Mouse (Mus musculus): ENCODE data around the gene Rchy1. TPM values are rescaled to one million over a fixed set of nuclear protein-coding genes. Genes with fewer than 3 reads are reported as not detected.

Rchy1 gene
- polyA plus RNA-seq (2012; rRNA removed), result 51.3 and 55.1 TPM in 2 replicates

DNA sequence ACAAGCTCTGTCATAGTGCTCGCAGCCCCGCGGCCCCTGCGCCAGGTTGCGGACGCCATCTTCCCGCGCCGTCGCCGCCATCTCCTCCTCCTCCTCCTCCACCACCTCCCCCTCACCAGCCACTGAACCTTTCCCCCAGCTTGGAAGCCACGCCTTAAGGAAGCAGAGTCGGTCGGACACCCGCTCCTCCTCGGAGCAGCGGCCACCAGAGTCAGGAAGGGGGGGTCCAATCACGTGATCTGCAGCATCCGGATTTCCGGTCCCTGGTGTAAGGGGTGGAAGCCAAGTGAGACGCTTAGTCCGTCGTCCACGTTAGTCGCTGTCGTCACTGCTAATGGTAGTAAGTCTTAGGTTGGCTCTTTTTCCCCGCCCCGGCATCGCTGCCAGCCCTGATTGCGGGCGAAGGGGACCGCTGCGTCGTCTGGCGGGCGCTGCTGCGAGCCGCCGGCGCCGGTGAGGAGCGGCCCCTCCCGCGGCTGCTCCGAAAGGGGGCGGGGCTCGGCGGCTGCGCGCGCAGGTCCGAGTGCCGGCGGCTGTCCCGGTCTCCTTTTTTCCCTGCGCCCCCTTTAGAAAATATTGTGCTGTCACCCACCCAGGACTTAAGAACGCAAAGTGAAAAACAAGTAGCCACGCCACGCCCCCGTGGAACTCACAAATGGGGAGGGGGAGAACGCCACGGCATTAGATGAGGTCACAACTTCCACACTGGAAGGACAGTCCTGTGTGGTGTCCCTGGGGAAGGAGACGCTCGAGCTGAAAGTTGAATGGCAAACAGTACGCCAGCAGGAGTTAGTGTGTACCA, at the start of gene Rchy1:
TSS of gene Rchy1 (minus strand) at position 430 of the 802 bp plus-strand sequence.
- no peak for TF ChIP-seq CTCF (IDR thresholded peaks at IDR 0.05; ENCODE audit: borderline replicate concordance, insufficient read depth, low read depth, low read length)
- peak; percentile 71; the same call in 1 of the 2 replicates for TF ChIP-seq POLR2A (IDR thresholded peaks at IDR 0.05; ENCODE audit: borderline replicate concordance, insufficient read depth, low read length)
- peak within 1 kb of the TSS; percentile 100 for H3K4me3 ChIP-seq (replicated peaks; ENCODE audit: insufficient read depth, low read depth, low read length)
- under 1% methylated on average over 65 of the region's 65 CpGs for WGBS
- H3K27ac ChIP-seq (ENCODE audit: insufficient read depth, low read length), result peak within 1 kb of the TSS; percentile 97
- no peaks in the 10 kb centered on the region for H3K27me3 ChIP-seq (ENCODE audit: control insufficient read depth, insufficient read depth, low read length)
- DNase-seq, result peak; percentile 93 to 96
- H3K4me1 ChIP-seq (ENCODE audit: control insufficient read depth, insufficient read depth, low read length), result no peaks in the 10 kb centered on the region; the same call in 1 of the 2 replicates

DNA sequence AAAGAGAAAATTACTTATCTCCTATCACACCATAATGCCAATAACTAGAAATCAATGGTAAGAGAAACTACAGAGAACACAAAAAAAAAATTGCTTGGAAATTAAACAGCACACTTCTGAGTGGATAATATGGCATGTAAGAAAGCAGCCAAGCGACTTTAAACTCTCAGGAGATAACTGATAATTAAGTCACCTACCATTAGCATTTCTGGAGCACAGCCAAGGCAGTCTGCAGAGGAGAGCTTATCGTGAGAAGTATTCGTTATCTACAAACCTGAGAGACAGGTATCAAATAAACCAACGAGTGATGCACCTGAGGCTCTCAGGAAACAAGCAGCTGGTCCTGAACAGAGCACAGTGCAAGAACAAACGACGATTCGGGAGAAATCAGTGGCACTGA, 48.9 kb upstream of the Rchy1 start:
- H3K4me1 ChIP-seq (ENCODE audit: control insufficient read depth, insufficient read depth, low read length), result no peaks in the 10 kb centered on the region
- no peak overlapping the region for H3K4me3 ChIP-seq (replicated peaks; ENCODE audit: insufficient read depth, low read depth, low read length)
- H3K27me3 ChIP-seq (ENCODE audit: control insufficient read depth, insufficient read depth, low read length), result no peaks in the 10 kb centered on the region
- H3K27ac ChIP-seq (ENCODE audit: insufficient read depth, low read length), result no peak overlapping the region
- TF ChIP-seq CTCF (IDR thresholded peaks at IDR 0.05; ENCODE audit: borderline replicate concordance, insufficient read depth, low read depth, low read length) (no peak), POLR2A (IDR thresholded peaks at IDR 0.05; ENCODE audit: borderline replicate concordance, insufficient read depth, low read length) (no peak)
- 70% methylated on average over 7 of the region's 7 CpGs for WGBS
- no peak for DNase-seq

DNA sequence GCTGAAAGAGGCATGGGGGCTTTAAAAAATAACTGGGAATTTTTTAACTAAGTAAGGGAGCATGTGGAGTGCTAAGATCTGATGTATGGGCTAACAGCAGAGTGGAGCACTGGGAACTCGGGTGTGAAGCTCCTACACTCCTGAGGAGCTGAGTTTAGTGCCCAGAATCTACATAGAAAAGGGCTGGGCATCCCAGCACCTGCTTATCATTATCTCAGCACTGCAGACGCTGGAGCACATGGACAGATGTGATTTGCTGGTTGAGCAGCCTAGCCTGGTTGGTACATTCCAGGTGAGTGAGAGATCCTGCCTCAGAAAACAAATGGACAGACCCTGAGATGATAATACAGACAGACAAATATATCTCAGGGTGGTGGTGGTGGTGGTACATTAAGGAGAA, 47.0 kb upstream of the Rchy1 start:
- TF ChIP-seq POLR2A (IDR thresholded peaks at IDR 0.05; ENCODE audit: borderline replicate concordance, insufficient read depth, low read length) (no peak), CTCF (IDR thresholded peaks at IDR 0.05; ENCODE audit: borderline replicate concordance, insufficient read depth, low read depth, low read length) (no peak)
- no peak overlapping the region for H3K4me3 ChIP-seq (replicated peaks; ENCODE audit: insufficient read depth, low read depth, low read length)
- H3K4me1 ChIP-seq (ENCODE audit: control insufficient read depth, insufficient read depth, low read length), result no peaks in the 10 kb centered on the region
- 50% methylated on average over 2 of the region's 2 CpGs for WGBS
- DNase-seq, result no peak
- no peak overlapping the region for H3K27ac ChIP-seq (ENCODE audit: insufficient read depth, low read length)
- no peaks in the 10 kb centered on the region for H3K27me3 ChIP-seq (ENCODE audit: control insufficient read depth, insufficient read depth, low read length)

DNA sequence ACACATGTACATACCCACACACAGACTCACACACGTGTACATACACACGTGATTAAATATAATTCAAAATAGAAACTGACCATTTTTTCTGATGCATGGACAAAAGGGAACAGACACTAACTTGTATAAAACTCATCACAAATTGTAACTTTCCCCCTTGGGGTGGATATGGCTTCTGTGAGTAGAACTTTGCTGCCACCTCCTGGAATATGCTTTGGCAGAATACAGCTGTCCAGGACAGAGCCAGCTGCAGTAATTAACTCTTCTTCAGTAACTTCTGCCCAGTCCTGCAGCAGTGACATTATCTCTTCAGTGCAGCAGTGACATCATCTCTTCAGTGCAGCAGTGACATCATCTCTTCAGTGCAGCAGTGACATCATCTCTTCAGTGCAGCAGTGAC, 40.1 kb upstream of the Rchy1 start:
- TF ChIP-seq CTCF (IDR thresholded peaks at IDR 0.05; ENCODE audit: borderline replicate concordance, insufficient read depth, low read depth, low read length), result no peak
- no peak for TF ChIP-seq POLR2A (IDR thresholded peaks at IDR 0.05; ENCODE audit: borderline replicate concordance, insufficient read depth, low read length)
- DNase-seq, result no peak
- H3K27ac ChIP-seq (ENCODE audit: insufficient read depth, low read length), result no peak overlapping the region
- H3K4me1 ChIP-seq (ENCODE audit: control insufficient read depth, insufficient read depth, low read length), result no peaks in the 10 kb centered on the region
- no peaks in the 10 kb centered on the region for H3K27me3 ChIP-seq (ENCODE audit: control insufficient read depth, insufficient read depth, low read length)
- no peak overlapping the region for H3K4me3 ChIP-seq (replicated peaks; ENCODE audit: insufficient read depth, low read depth, low read length)
- WGBS, result 68% methylated on average over 2 of the region's 2 CpGs

DNA sequence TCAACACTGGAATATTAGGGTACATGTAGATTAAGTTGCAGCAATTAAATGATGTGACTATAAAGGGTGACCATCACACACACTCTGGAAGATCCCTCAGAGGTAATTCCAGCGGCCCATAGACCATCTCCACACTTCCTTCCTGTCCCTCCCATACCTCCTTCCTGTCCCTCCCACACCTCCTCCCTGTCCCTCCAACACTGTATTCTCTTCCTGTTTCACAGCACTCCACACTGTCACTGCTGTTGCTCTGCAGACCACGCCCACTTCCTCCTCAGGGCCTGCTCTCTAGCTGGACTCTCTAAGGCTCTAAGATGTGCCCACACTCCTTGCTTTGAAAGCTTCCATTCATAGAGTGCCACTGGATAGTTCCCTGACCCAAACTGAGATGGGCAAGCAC, 37.9 kb upstream of the Rchy1 start:
- no peaks in the 10 kb centered on the region for H3K4me1 ChIP-seq (ENCODE audit: control insufficient read depth, insufficient read depth, low read length)
- 74% methylated on average over 2 of the region's 2 CpGs for WGBS
- H3K4me3 ChIP-seq (replicated peaks; ENCODE audit: insufficient read depth, low read depth, low read length), result no peak overlapping the region
- no peaks in the 10 kb centered on the region for H3K27me3 ChIP-seq (ENCODE audit: control insufficient read depth, insufficient read depth, low read length)
- no peak overlapping the region for H3K27ac ChIP-seq (ENCODE audit: insufficient read depth, low read length)
- TF ChIP-seq CTCF (IDR thresholded peaks at IDR 0.05; ENCODE audit: borderline replicate concordance, insufficient read depth, low read depth, low read length) (no peak), POLR2A (IDR thresholded peaks at IDR 0.05; ENCODE audit: borderline replicate concordance, insufficient read depth, low read length) (no peak)
- no peak for DNase-seq

DNA sequence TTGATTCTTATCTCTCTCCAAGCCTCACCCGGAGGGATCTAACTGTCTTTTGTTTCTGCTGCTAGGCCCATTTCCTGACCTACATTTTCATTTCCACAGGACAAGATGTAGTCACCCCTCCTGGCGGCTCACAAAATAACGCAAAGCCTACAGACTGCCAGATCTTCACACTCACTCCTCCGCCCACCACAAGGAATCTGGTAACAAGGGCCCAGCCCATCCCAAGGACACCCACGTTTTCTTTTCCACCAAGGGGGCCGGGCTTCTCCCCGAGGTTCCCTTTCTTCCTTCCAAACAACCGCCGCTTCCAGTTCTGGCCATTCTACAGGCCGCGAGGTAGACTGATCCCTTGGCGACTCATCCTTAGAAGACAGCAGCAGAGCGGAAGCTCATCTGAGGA, 31.7 kb upstream of the Rchy1 start:
- H3K4me3 ChIP-seq (replicated peaks; ENCODE audit: insufficient read depth, low read depth, low read length), result no peak overlapping the region
- no peaks in the 10 kb centered on the region for H3K27me3 ChIP-seq (ENCODE audit: control insufficient read depth, insufficient read depth, low read length)
- no peak overlapping the region for H3K27ac ChIP-seq (ENCODE audit: insufficient read depth, low read length)
- TF ChIP-seq POLR2A (IDR thresholded peaks at IDR 0.05; ENCODE audit: borderline replicate concordance, insufficient read depth, low read length) (no peak), CTCF (IDR thresholded peaks at IDR 0.05; ENCODE audit: borderline replicate concordance, insufficient read depth, low read depth, low read length) (no peak)
- 65% methylated on average over 13 of the region's 13 CpGs for WGBS
- H3K4me1 ChIP-seq (ENCODE audit: control insufficient read depth, insufficient read depth, low read length), result no peaks in the 10 kb centered on the region
- no peak for DNase-seq

DNA sequence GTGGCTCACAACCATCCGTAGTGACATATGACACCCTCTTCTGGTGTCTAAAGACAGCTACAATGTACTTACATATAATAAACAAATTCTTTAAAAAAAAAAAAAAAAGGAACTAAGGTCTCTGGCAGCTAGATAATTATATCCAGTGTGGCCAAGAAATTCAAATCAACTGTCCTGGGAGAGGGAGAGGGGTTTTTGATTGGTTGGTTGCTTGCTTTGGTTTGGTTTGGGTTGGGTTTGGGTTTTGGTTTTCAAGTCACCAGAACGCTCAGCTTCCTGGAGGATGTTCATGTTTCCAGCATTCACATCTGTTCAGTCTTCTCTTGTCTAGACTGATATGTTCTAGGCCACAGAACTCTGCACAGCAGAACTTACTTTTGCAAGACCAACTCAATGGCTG, 30.2 kb upstream of the Rchy1 start:
- no peak for DNase-seq
- Histone ChIP-seq H3K4me3 (replicated peaks; ENCODE audit: insufficient read depth, low read depth, low read length) (no peak overlapping the region), H3K4me1 (ENCODE audit: control insufficient read depth, insufficient read depth, low read length) (no peaks in the 10 kb centered on the region), H3K27ac (ENCODE audit: insufficient read depth, low read length) (no peak overlapping the region), H3K27me3 (ENCODE audit: control insufficient read depth, insufficient read depth, low read length) (no peaks in the 10 kb centered on the region)
- WGBS, result 94% methylated on average over 2 of the region's 2 CpGs
- TF ChIP-seq CTCF (IDR thresholded peaks at IDR 0.05; ENCODE audit: borderline replicate concordance, insufficient read depth, low read depth, low read length), result no peak
- no peak for TF ChIP-seq POLR2A (IDR thresholded peaks at IDR 0.05; ENCODE audit: borderline replicate concordance, insufficient read depth, low read length)

All from cerebellum, adult 2 months (tissue).